13 mouse cellular contexts compared by ENCODE assay signal in genomic region chr16:4932429-4932828, GRCm38 (mm10). TPM values are rescaled to one million over a fixed set of nuclear protein-coding genes. Genes with fewer than 3 reads are reported as not detected.
DNase-seq lines count a peak whose midpoint lies in the region; ATAC-seq and TF ChIP-seq lines count a peak whose summit lies in the region.
"Had no signal": no experiment of that assay in that cellular context is flagged by ENCODE, and none has a peak within 500 bp of the region (broad histone marks: within the 10 kb centered on the region; RNA-seq: fewer than 3 reads in every experiment).

No protein-coding gene starts in this region.

- H3K4me1 ChIP-seq in intestine, embryonic 15.5 days (replicated peaks): peaks cover 9% of the 10 kb centered on the region; the same call in 1 of the 2 replicates
- H3K4me1 ChIP-seq: forebrain, embryonic 13.5 days; hindbrain, embryonic 13.5 days; neural tube, embryonic 13.5 days had no signal

- H3K27ac ChIP-seq in layer of hippocampus, adult 2 months: peak overlapping the region; percentile 70
- H3K27ac ChIP-seq in intestine, embryonic 15.5 days: 0 out of 2 replicates have a peak overlapping the region, but pooled peaks have one; percentile 7
- H3K27ac ChIP-seq: forebrain, embryonic 13.5 days; hindbrain, embryonic 13.5 days; neural tube, embryonic 13.5 days had no signal

- peak; percentile 85 for ATAC-seq in intestine, embryonic 15.5 days
- ATAC-seq in erythroblast, adult 5-6 weeks (replicated peaks; ENCODE audit: low FRiP score, poor library complexity, severe bottlenecking): no peak
- ATAC-seq: forebrain, embryonic 13.5 days had no signal

- H3K9ac ChIP-seq in intestine, embryonic 15.5 days: no peak overlapping the region
- H3K9ac ChIP-seq: forebrain, embryonic 13.5 days; hindbrain, embryonic 13.5 days; neural tube, embryonic 13.5 days had no signal

- H3K36me3 ChIP-seq in intestine, embryonic 15.5 days: peaks cover 58% of the 10 kb centered on the region

- H3K4me2 ChIP-seq in intestine, embryonic 15.5 days (replicated peaks): peak overlapping the region; percentile 30; the same call in 1 of the 2 replicates
- H3K4me2 ChIP-seq: forebrain, embryonic 13.5 days; hindbrain, embryonic 13.5 days; neural tube, embryonic 13.5 days had no signal

- no peaks in the 10 kb centered on the region for H3K27me3 ChIP-seq in intestine, embryonic 15.5 days (replicated peaks)
- H3K27me3 ChIP-seq: forebrain, embryonic 13.5 days; hindbrain, embryonic 13.5 days; neural tube, embryonic 13.5 days had no signal

- 0 out of 2 replicates have a peak, but pooled peaks have one; percentile 6 for TF ChIP-seq CTCF in layer of hippocampus, adult 2 months (conservative IDR thresholded peaks at IDR 0.05)

- DNase-seq in layer of hippocampus, adult 2 months (ENCODE audit: low spot score in 2 of 2): no peak
- no peak for DNase-seq in layer of hippocampus, postnatal 14 days (ENCODE audit: low spot score in 2 of 2)
- DNase-seq in NIH3T3 (ENCODE audit: low read depth): peak; percentile 40
- peak; percentile 58 to 77 for DNase-seq in kidney, postnatal 4 days
- DNase-seq in cerebellum, postnatal 14 days: no peak
- DNase-seq in urinary bladder, postnatal 25 days (ENCODE audit: low spot score): no peak
- DNase-seq: cerebellum, adult 11-12 months; embryo, embryonic 11 days had no signal

- no peak overlapping the region for H3K4me3 ChIP-seq in layer of hippocampus, adult 2 months
- H3K4me3 ChIP-seq in intestine, embryonic 15.5 days (replicated peaks): no peak overlapping the region
- H3K4me3 ChIP-seq: forebrain, embryonic 13.5 days; hindbrain, embryonic 13.5 days; neural tube, embryonic 13.5 days had no signal

- WGBS in intestine, embryonic 15.5 days: 67% methylated on average over 3 of the region's 3 CpGs

- H3K9me3 ChIP-seq in intestine, embryonic 15.5 days: no peaks in the 10 kb centered on the region
- H3K9me3 ChIP-seq: forebrain, embryonic 13.5 days; hindbrain, embryonic 13.5 days; neural tube, embryonic 13.5 days had no signal

RNA-seq across cellular contexts. Expression of gene Nudt16l1, which starts 6.1 kb away (rescaled TPM):
- total RNA-seq in layer of hippocampus, adult 2 months (2021): 10 to 100 TPM; 79.1 to 79.6 TPM
- total RNA-seq in layer of hippocampus, postnatal 14 days (2021): 10 to 100 TPM; 75.5 to 77.1 TPM
- 128 and 143 TPM in 2 replicates for polyA plus RNA-seq in intestine, embryonic 15.5 days (2015; fragmentation: Nextera tagmentation; extraction: Ambion mirVana)
- 5.0 and 6.9 TPM in 2 replicates for total RNA-seq in erythroblast, adult 5-6 weeks (2015; ENCODE audit: low replicate concordance)
- 0.51 and 2.2 TPM in 2 replicates for total RNA-seq in erythroblast, adult 5-6 weeks (2017; ENCODE audit: low replicate concordance)

RNA-seq across cellular contexts. Expression of gene Anks3, which starts 31.6 kb away (rescaled TPM):
- total RNA-seq in layer of hippocampus, adult 2 months (2021): 10 to 100 TPM; 75.8 to 98.0 TPM
- total RNA-seq in layer of hippocampus, postnatal 14 days (2021): 10 to 100 TPM; 57.1 to 58.6 TPM
- polyA plus RNA-seq in intestine, embryonic 15.5 days (2015; fragmentation: Nextera tagmentation; extraction: Ambion mirVana): 39.6 and 42.0 TPM in 2 replicates
- 14.4 and 17.3 TPM in 2 replicates for total RNA-seq in erythroblast, adult 5-6 weeks (2015; ENCODE audit: low replicate concordance)
- total RNA-seq in erythroblast, adult 5-6 weeks (2017; ENCODE audit: low replicate concordance): 16.4 and 25.0 TPM in 2 replicates

RNA-seq across cellular contexts. Expression of gene Mgrn1, which starts 46.4 kb away (rescaled TPM):
- 100 to 1,000 TPM; 211 to 212 TPM for total RNA-seq in layer of hippocampus, adult 2 months (2021)
- total RNA-seq in layer of hippocampus, postnatal 14 days (2021): 100 to 1,000 TPM; 190 to 194 TPM
- 71.2 and 77.9 TPM in 2 replicates for polyA plus RNA-seq in intestine, embryonic 15.5 days (2015; fragmentation: Nextera tagmentation; extraction: Ambion mirVana)
- 5.9 and 6.5 TPM in 2 replicates for total RNA-seq in erythroblast, adult 5-6 weeks (2015; ENCODE audit: low replicate concordance)
- 2.0 and 3.3 TPM in 2 replicates for total RNA-seq in erythroblast, adult 5-6 weeks (2017; ENCODE audit: low replicate concordance)

RNA-seq across cellular contexts. Expression of gene Ubald1, which starts 52.3 kb away (rescaled TPM):
- total RNA-seq in layer of hippocampus, adult 2 months (2021): 10 to 100 TPM; 95.8 to 96.4 TPM
- 10 to 100 TPM; 80.1 to 84.6 TPM for total RNA-seq in layer of hippocampus, postnatal 14 days (2021)
- 34.0 and 36.1 TPM in 2 replicates for polyA plus RNA-seq in intestine, embryonic 15.5 days (2015; fragmentation: Nextera tagmentation; extraction: Ambion mirVana)
- total RNA-seq in erythroblast, adult 5-6 weeks (2015; ENCODE audit: low replicate concordance): 26.8 and 39.6 TPM in 2 replicates
- total RNA-seq in erythroblast, adult 5-6 weeks (2017; ENCODE audit: low replicate concordance): 9.5 and 18.3 TPM in 2 replicates

Comparison
In these comparisons a context has a peak if more than half of its experiments do, and no peak if none do; other contexts are left out.
1. DNase-seq: peak in NIH3T3 (single experiment) and kidney, postnatal 4 days (2 of 2); none in layer of hippocampus, adult 2 months (0 of 2), layer of hippocampus, postnatal 14 days (0 of 2), cerebellum, postnatal 14 days (0 of 2) and urinary bladder, postnatal 25 days (single experiment).
2. RNA of gene Nudt16l1, which starts 6.1 kb away (total RNA-seq): 79.1 to 79.6 TPM in layer of hippocampus, adult 2 months and 75.5 to 77.1 TPM in layer of hippocampus, postnatal 14 days; 0.51 to 6.9 TPM in erythroblast, adult 5-6 weeks; every median in the first group is over 4 times any median in the second.
3. RNA of gene Mgrn1, which starts 46.4 kb away (total RNA-seq): 211 to 212 TPM in layer of hippocampus, adult 2 months and 190 to 194 TPM in layer of hippocampus, postnatal 14 days; 2.0 to 6.5 TPM in erythroblast, adult 5-6 weeks; every median in the first group is over 10 times any median in the second.